Mouse (Mus musculus) stomach, embryonic 14.5 days (tissue): Measurements from ENCODE around the gene Ppp1r9a. TPM values are rescaled to one million over a fixed set of nuclear protein-coding genes. Genes with fewer than 3 reads are reported as not detected.

Experiments
- ATAC-seq: fragments of 200-750 bp; cut with Nextera tagmentation; 2 replicates; pipeline ENCODE4 v1.8.0; 2017; ENCODE audit warnings: low read depth, moderate TSS enrichment; ENCODE audit not compliant: insufficient number of reproducible peaks, insufficient read depth, low FRiP score
- H3K27ac ChIP-seq: fragments of 300-500 bp; sonication (generic); 2 replicates; pipeline ENCODE4 v1.5.1; 2014; ENCODE audit warnings: mild to moderate bottlenecking, low read length, moderate library complexity, mixed read lengths
- H3K27me3 ChIP-seq: fragments of 300-500 bp; sonication (generic); 2 replicates; pipeline ENCODE4 v1.6.1; 2014; ENCODE audit warnings: low read length, control low read depth, mixed read lengths; ENCODE audit not compliant: control insufficient read depth, insufficient read depth
- H3K36me3 ChIP-seq: fragments of 300-500 bp; sonication (generic); 2 replicates; pipeline ENCODE4 v1.6.1; 2014; ENCODE audit warnings: mild to moderate bottlenecking, control low read depth, low read length, moderate library complexity, mixed read lengths; ENCODE audit not compliant: control insufficient read depth, insufficient read depth
- H3K4me1 ChIP-seq: fragments of 300-500 bp; sonication (generic); 2 replicates; pipeline ENCODE4 v1.6.1; 2014; ENCODE audit warnings: low read length, control low read depth, mixed read lengths; ENCODE audit not compliant: control insufficient read depth, insufficient read depth
- H3K4me2 ChIP-seq: fragments of 300-500 bp; sonication (generic); replicated peaks from 2 replicates; pipeline ENCODE4 v1.6.1; 2014; ENCODE audit warnings: low read depth, low read length, control low read depth
- H3K4me3 ChIP-seq: fragments of 300-500 bp; sonication (generic); 2 replicates; pipeline ENCODE4 v1.5.1; 2014; ENCODE audit warnings: low read depth, low read length, control low read depth
- H3K9ac ChIP-seq: fragments of 300-500 bp; sonication (generic); replicated peaks from 2 replicates; pipeline ENCODE4 v1.6.1; 2014; ENCODE audit warnings: low read depth, mild to moderate bottlenecking, control low read depth, low read length, moderate library complexity, mixed read lengths
- H3K9me3 ChIP-seq: fragments of 300-500 bp; sonication (generic); 2 replicates; pipeline ENCODE4 v1.6.1; 2016; ENCODE audit warnings: low read depth, low read length, control low read depth; ENCODE audit not compliant: control insufficient read depth
- WGBS: fragments of 180-500 bp; shearing (Covaris S2); extraction: QIAGEN DNeasy Blood & Tissue Kit; methylation state at CpG from one replicate; pipeline ENCODE4 v1.1.7; 2014; 5-methylcytosine and 5-hydroxymethylcytosine counted together
- polyA plus RNA-seq: library from polyadenylated mRNA; unstranded; fragments of >200 nt; fragmentation: Nextera tagmentation; extraction: Ambion mirVana; gene quantifications from 2 replicates; pipeline ENCODE4 v1.2.1, GENCODE M21; 2014

Ppp1r9a gene
- polyA plus RNA-seq, 1 experiment from 2014 or later = 36.3 TPM

DNA sequence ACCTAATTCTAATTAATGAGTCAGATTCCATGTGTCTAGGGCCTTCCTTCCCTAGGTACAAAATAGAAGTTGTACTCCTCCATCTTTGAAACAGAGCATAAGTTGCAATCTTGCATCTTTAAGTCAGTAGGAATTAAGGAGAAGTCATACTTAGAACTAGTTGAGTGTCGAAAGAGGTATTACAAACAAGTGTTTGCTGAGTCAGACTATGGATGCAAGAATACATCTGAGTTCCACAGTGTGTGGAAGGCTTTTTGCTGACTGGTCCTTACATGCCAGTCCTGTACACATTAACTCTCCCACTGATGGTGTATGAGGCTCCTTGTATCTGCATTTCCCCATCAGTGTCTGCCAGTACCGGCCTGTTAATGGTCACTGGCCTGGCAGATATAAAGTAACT lies 305.1 kb downstream of the Ppp1r9a start:
- no peaks in the 10 kb centered on the region for H3K9me3 ChIP-seq
- H3K4me2 ChIP-seq = no peak overlapping the region
- no peak for ATAC-seq
- WGBS = 71% methylated on average over 2 of the region's 2 CpGs
- H3K4me1 ChIP-seq = no peaks in the 10 kb centered on the region
- H3K27ac ChIP-seq = no peak overlapping the region
- H3K4me3 ChIP-seq = no peak overlapping the region
- H3K27me3 ChIP-seq = no peaks in the 10 kb centered on the region
- H3K9ac ChIP-seq = no peak overlapping the region
- no peaks in the 10 kb centered on the region for H3K36me3 ChIP-seq

Other genes starting within 250 kb of the Ppp1r9a start
- gene Sgce, start 155.7 kb upstream of the Ppp1r9a start, polyA plus RNA-seq = 65.5 and 67.5 TPM in 2 replicates
- gene Peg10, start 155.6 kb upstream of the Ppp1r9a start, polyA plus RNA-seq = 8.2 and 8.5 TPM in 2 replicates